Mouse (Mus musculus) cerebellum, postnatal 10 days (tissue): ENCODE results near the gene Itsn1.

Experiments used
- DNase-seq, 2 experiments: peaks; one replicate each; pipeline ENCODE4 v3.0.0; 2021; ENCODE audit warnings: mixed read lengths in 2 of 2

Gene Itsn1

GRCm38 (mm10) chr16:91729066-91729482, at the start of gene Itsn1:
Gene Itsn1 (plus strand): TSS chr16:91729281.
- DNase-seq, result peak; percentile 99 to 100

- DNase-seq, result no peak
Observed at GRCm38 (mm10) chr16:91680656-91681055, 48.4 kb upstream of the Itsn1 start.

- DNase-seq, result no peak
Observed at GRCm38 (mm10) chr16:91685526-91685925, 43.6 kb upstream of the Itsn1 start.

DNA sequence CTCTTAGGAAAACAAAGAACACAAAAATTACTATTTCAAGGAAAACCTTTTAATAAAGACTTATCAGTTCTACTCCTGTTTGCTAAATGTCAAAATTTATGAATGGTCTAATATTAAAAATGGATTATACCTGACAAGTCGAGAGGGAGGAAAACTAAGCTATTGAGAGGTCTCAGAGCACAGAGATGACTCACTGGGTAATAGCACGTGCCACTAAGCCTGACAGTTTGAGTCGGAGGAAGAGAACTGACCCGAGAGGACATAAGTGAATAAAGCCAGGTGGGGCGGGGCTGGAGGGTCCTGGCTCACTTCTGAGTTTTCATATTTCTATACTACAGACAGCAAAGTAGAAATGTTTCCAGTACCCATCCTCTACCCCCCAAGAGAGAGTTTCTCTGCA, 42.7 kb upstream of the Itsn1 start:
- DNase-seq, result no peak

DNA sequence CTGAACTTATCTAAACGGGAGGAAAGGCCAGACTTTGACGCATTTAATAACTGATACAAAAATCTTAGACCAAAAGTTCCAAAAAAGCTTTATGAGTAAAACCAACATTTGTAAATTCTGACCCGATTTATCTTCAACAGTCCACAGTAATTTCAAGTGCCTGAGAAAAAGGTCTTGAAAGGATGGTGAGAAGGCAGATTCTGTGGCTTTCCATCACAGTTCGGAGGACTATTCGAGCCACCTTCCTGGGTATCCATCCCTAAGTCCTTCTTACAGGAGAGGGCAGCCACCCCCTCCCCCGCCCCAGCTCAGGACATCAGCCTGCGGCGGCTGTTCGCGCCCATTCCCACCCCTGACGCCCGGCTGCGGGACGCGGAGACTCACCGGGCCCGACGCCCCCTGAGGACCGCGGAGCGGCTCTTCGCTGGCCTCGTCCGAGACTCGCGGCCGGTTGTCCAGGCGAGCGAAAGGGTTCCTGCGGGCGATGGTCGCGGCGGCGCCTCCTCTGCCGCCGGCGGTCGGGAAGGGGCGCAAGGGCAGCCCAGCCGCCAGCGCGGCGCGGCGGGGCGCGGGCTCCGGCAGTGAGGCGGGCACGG, 41.0 kb upstream of the Itsn1 start:
- no peak for DNase-seq

DNA sequence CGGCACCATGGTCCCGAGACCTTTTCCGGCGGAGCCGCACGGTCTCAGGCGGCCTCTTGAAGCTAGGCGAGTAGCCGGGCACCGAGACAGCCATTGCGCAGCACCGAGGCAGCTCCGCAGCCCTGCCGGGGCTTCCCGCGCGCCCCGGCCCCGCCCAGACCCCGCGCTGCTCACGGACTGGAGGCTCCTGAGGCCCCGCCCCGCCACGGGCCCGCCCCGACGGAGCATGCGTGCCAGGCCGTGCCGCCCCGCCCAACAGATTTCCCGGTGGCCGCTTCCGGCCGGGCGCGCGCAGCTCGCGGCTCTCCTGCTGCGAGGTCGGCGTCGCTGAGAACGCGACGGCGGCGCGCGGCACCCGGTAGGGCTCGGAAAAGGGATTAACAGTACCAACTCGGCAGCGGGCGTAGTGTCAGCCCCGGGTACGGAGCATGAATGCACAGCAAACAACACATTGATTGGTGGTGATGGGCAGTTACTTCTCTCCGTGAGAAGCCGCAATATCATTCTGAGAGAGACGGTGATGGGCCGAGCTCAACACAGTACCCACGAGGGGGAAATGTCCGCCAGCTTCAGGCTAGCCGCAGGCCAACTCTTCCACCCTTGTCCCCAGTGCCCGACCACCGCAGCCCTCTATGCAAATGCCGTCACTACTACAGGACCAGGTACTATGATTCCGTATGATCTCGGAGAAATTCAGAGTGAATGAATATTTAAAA, 40.3 kb upstream of the Itsn1 start, which contains the start of gene Donson:
TSS of gene Donson (minus strand) at position 152 of the 716 bp plus-strand sequence.
- DNase-seq, result peak; percentile 98 to 99

DNA sequence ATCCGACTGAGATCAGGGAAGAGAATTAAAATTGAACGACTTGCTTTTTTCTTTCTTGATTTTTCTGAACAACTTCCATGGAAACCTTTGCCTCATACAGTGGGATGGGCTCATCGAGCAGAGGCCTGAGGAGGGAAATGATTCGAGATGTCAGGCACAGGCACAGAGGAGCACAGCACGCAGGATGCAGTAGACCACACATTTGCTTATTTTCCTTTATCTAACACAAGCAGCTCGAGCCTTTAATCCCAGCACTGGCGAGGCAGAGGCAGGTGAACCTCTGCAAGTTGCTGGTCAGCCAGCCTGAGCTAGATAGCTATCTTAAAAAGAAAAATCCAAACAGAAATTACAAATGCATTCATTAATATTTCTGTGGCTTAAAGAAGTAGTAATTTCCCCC, 39.3 kb upstream of the Itsn1 start:
- peak in 1 of 2 experiments; percentile 11 for DNase-seq

GRCm38 (mm10) chr16:91694455-91695084, 34.5 kb upstream of the Itsn1 start:
- DNase-seq, result peak; percentile 92 to 93

DNA sequence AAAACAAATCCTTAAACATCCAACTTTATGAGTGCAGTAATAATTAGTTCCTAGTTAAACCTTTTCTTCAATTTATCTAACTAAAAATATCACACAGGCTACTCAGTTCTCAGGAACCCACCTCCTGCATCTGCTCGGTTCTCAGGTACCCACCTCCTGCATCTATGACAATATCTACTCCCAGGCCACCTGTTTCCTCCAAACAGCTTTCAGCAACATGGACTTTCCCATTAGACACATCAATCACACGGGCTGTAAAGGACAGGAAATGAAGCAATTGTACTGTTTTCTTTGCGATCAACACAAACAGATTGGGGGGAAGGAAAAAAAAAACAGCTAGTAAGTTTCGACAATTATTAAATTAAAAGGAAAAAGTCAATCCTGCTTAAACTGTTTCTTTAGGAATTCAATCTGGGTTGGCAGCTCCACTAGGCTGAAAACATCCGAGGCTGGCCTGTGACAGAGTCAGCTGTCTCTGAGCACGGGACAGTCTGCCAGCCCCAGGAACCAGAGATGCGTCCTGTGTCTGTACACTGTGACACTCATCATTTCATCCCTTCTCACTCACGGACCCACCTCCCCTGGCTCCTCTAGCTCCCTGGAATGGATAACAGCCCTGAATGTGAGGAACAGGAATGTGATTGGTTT, 33.8 kb upstream of the Itsn1 start:
- no peak for DNase-seq

- no peak for DNase-seq
Observed at GRCm38 (mm10) chr16:91698995-91699394, 30.1 kb upstream of the Itsn1 start.

GRCm38 (mm10) chr16:91701908-91702307, 27.2 kb upstream of the Itsn1 start:
- DNase-seq, result no peak

DNA sequence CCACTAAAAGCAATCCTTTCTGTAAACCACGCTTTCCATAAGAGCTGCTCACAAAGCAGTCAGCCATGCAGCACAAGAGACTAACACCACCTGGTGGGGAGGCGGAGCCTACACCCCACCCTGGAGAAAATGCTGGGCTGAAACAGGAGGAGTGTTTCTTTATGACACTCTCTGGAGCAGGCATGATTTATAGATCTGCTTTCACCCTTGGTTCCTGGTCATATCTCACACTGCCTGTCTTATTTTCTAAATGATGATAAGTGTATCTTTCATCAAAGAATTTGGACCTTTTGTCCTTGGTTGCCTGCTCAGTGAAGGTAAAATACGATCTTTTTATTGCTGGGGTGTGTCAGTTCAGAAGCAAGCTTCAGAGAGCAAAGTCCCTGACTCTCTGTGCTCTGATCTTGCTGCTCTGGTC, 26.3 kb upstream of the Itsn1 start:
- DNase-seq, result no peak

DNA sequence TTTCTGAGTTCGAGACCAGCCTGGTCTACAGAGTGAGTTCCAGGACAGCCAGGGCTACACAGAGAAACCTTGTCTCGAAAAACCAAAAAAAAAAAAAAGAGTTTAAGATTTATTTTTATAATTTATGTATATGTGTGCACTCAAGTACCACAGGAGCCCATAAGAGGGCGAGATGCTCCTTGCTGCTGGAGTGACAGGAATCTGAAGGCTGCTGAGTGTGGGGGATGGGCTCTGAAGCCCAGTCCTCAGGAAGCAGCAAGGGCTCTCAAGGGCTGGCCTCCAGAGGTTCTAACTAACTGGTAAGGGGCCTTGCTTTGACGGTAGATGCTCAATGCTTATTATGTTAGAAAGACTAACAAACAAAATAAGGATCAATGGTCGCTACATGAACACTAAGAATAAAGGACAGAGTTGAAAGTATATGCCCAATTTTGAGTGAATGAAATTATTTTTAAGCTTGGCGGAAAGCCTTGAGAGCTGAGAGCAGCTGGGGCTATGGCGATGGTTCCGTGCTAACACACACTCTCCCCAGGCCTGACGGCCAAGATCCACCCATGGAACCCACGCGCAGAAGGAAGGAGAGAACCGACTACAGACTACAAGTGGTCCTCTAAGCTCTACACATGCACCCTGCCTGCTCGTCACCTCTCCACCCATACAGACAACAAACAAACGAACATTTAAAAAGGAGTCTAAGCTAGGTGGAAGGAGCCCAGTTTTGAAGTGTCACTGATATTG, 24.3 kb upstream of the Itsn1 start:
- DNase-seq, result peak; percentile 36 to 39

DNA sequence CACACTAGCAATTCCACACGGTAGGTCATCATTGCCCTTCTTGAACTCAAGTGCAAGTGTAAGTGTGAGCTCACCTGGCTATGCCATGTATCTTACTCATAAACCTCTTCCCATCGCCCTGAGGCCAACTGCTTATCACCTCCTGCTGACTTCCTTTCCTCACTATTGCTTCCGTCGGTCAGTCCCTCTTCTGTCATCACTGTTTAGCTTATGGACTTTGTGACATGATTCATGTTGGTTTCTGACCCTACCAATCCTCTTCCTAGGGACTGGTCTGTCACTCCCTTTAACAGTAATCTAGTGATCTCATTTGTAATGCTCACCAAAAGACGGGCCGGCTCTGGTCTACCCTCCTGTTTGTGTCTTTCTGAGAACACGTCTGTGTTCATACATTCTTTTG, 18.8 kb upstream of the Itsn1 start:
- DNase-seq, result no peak

DNA sequence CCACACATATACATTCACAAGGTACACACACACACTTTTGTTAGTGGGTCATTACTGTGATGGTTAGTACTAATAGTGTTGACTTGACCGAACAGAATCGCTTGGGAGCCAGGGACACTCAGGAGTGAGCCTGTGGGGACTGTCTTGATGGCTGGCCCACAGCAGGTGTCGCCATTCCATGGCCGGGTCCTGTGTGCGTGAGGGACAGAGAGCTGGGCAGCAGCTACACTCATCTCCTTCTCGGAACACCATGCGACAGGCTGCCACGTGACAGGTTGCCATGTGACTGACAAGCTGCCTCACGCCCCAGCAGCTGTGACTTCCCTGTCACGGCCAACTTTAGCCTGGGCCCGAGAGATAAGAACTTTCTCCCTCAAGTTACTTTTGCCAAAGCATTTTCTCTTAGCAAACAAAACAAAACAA, 12.1 kb upstream of the Itsn1 start:
- DNase-seq, result peak in 1 of 2 experiments; percentile 27

DNA sequence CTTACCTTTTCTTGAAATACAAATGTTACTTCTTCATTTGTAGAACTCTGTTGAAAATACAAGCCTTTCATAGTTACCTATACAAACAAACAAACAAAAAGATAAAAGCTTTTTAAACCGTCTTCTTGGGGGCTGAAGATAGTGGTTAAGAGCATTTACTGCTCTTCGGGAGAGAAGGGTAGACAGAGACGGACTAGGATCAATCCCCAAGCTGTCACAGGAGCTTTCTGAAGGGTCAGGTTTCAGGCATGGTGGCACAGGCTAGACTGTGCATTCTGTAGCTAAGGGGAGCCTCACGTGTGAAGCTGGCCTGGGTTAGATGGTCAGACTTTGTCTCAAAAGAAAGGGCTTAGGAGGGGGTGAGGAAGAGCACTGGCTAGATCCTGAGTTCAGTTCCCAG, 11.7 kb upstream of the Itsn1 start:
- no peak for DNase-seq

- DNase-seq, result peak; percentile 69
Observed at GRCm38 (mm10) chr16:91724247-91724646, 4.8 kb upstream of the Itsn1 start.

GRCm38 (mm10) chr16:91727433-91727832, 1.6 kb upstream of the Itsn1 start:
- no peak for DNase-seq

- peak; percentile 99 for DNase-seq
Observed at GRCm38 (mm10) chr16:91728123-91729065, 687 bp upstream of the Itsn1 start, which contains the start of gene Cryzl1. Gene Cryzl1 (minus strand): TSS chr16:91728975.

DNA sequence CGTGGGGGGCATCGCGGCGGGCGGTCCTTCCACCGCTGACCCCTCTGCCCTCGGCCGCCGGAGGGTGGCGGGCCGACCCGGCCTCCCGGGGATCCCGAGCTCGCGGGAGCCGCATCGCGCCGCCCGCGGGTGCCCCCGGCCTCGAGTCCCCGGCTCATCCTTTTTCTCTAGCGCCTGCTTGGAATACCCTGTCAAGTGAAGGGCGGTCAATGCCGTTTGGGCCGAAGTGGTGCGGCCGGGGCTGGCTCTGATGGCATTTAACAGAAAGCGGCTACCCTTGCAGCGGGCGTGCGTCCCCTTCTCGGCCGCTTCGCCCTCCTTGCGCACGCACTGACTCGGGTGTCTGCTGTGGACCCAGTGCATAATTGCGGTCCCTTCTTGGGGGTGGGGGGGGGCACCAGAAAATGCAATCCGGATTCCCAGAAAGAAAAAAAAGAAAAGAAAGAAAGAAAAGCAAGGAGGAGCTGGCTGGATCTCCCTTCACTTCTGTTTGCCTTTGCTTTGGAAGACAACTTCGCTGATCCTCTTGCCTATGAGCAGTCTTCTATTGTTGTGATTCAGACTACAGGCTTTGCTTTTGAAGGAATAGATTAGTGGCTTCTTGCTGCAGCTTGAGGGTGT, 850 bp downstream of the Itsn1 start:
- peak; percentile 77 to 79 for DNase-seq

DNA sequence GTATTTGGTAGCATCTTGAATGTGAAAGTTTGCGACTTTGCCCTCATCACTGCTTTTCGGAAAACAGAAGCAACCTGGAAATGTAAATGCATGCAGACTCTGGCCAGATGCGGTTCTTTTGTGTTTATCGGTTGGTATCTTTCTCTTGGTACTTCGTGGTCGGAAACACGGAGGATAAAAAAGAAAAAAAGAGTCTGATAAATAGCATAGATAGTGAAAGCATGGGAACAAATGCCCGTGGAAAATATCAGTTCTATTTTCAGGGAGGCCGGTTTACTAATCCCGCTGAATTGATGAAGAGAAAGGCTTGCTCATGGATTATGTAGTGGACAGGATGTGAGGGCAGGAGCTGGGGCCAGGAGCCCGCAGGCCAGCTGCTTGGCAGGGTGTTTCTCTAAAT, 1.4 kb downstream of the Itsn1 start:
- peak in 1 of 2 experiments; percentile 41 for DNase-seq
